In genomic region chr4:120731030-120731644, GRCm38 (mm10) we compare ENCODE assay signal across 7 mouse cellular contexts. TPM values are rescaled to one million over a fixed set of nuclear protein-coding genes. Genes with fewer than 3 reads are reported as not detected.
A peak's percentile ranks its signal among the peaks of the same experiment; 100 is the strongest.
DNase-seq lines count a peak whose midpoint lies in the region; ATAC-seq and TF ChIP-seq lines count a peak whose summit lies in the region.

No protein-coding gene starts in this region.

- peak overlapping the region; percentile 66 for H3K4me2 ChIP-seq in heart, postnatal 0 days (ENCODE audit: low read depth, low read length)

- WGBS in heart, postnatal 0 days, result under 1% methylated on average over 40 of the region's 40 CpGs

- peak; percentile 54 for DNase-seq in ES-E14 (ENCODE audit: low read depth, low spot score)
- DNase-seq in heart, postnatal 0 days (ENCODE audit: low spot score), result peak; percentile 47
- DNase-seq in kidney, postnatal 25 days, result peak; percentile 77 to 79
- DNase-seq in spleen, postnatal 14 days (ENCODE audit: low spot score in 2 of 2), result peak; percentile 43 to 44

- H3K4me1 ChIP-seq in ES-E14 (ENCODE audit: control insufficient read depth in 2 of 2, insufficient read depth in 2 of 2, low read length in 2 of 2, poor library complexity in 1 of 2), result peaks cover 3 to 8% of the 10 kb centered on the region in 2 experiments; a peak in 3 of 4 replicates
- H3K4me1 ChIP-seq in bone marrow macrophage, adult 2 months (ENCODE audit: control insufficient read depth, insufficient read depth, low read length), result peaks cover 4% of the 10 kb centered on the region; the same call in 1 of the 2 replicates
- H3K4me1 ChIP-seq in heart, postnatal 0 days (ENCODE audit: control insufficient read depth, insufficient read depth), result peaks cover 20% of the 10 kb centered on the region

- no peak for TF ChIP-seq CTCF in bone marrow macrophage, adult 2 months (IDR thresholded peaks at IDR 0.05; ENCODE audit: low read depth, low read length)
- TF ChIP-seq CTCF in heart, postnatal 0 days (IDR thresholded peaks at IDR 0.05; ENCODE audit: low read depth), result no peak

- TF ChIP-seq POLR2A in bone marrow macrophage, adult 2 months (IDR thresholded peaks at IDR 0.05; ENCODE audit: borderline replicate concordance, low read depth, low read length), result no peak

- peaks cover 21% of the 10 kb centered on the region for H3K27me3 ChIP-seq in heart, postnatal 0 days (ENCODE audit: control insufficient read depth, insufficient read depth, low read length)

- no peaks in the 10 kb centered on the region for H3K9me3 ChIP-seq in ES-E14 (ENCODE audit: control insufficient read depth, insufficient read depth, low read depth, low read length)
- no peaks in the 10 kb centered on the region for H3K9me3 ChIP-seq in heart, postnatal 0 days (replicated peaks; ENCODE audit: control insufficient read depth, low read length)

- peak overlapping the region; percentile 52 to 62 for H3K4me3 ChIP-seq in ES-E14 (ENCODE audit: insufficient read depth in 1 of 2, low read depth in 1 of 2, low read length in 2 of 2, poor library complexity in 1 of 2, severe bottlenecking in 1 of 2)
- peak overlapping the region; percentile 55 for H3K4me3 ChIP-seq in bone marrow macrophage, adult 2 months (ENCODE audit: insufficient read depth, low read length)
- H3K4me3 ChIP-seq in heart, postnatal 0 days (ENCODE audit: low read depth, low read length), result peak overlapping the region; percentile 47

- H3K36me3 ChIP-seq in ES-E14 (ENCODE audit: control insufficient read depth, insufficient read depth, low read length, poor library complexity, severe bottlenecking), result no peaks in the 10 kb centered on the region
- no peaks in the 10 kb centered on the region for H3K36me3 ChIP-seq in heart, postnatal 0 days (replicated peaks; ENCODE audit: control insufficient read depth, insufficient read depth, low read length)

- TF ChIP-seq EP300 in heart, postnatal 0 days (IDR thresholded peaks at IDR 0.05; ENCODE audit: low read depth), result no peak

- peak; percentile 77 for ATAC-seq in erythroblast, adult 5-6 weeks (replicated peaks; ENCODE audit: low FRiP score, poor library complexity, severe bottlenecking)
- ATAC-seq in heart, postnatal 0 days (ENCODE audit: insufficient read depth, low read depth), result peak; percentile 79
- peak; percentile 86 for ATAC-seq in megakaryocyte progenitor cell, adult 5-6 weeks (replicated peaks; ENCODE audit: poor library complexity)

- in situ Hi-C loops in ES-E14 (cut with MboI; ENCODE audit: low sequenced_read_pairs in 2 of 2, unreplicated experiment in 2 of 2), result no loop called here

- H3K9ac ChIP-seq in ES-E14 (ENCODE audit: insufficient read depth, low read depth, low read length, poor library complexity, severe bottlenecking), result no peak overlapping the region; the same call in 1 of the 2 replicates
- H3K9ac ChIP-seq in heart, postnatal 0 days (replicated peaks; ENCODE audit: low read depth, low read length), result peak overlapping the region; percentile 30

- H3K27ac ChIP-seq in ES-E14 (ENCODE audit: insufficient read depth, low read depth, low read length, poor library complexity, severe bottlenecking), result no peak overlapping the region
- no peak overlapping the region for H3K27ac ChIP-seq in bone marrow macrophage, adult 2 months (ENCODE audit: insufficient read depth, low read depth, low read length)
- H3K27ac ChIP-seq in heart, postnatal 0 days (ENCODE audit: low read depth), result no peak overlapping the region

TF ChIP-seq in ES-E14, 5 proteins besides CTCF, POLR2A, EP300 and RAD21:
- TF ChIP-seq ZNF384 (IDR thresholded peaks at IDR 0.05; ENCODE audit: low read depth, low read length), result no peak
- TF ChIP-seq HCFC1 (IDR thresholded peaks at IDR 0.05; ENCODE audit: borderline replicate concordance, insufficient read depth, low read length), result no peak
- TF ChIP-seq MAFK (IDR thresholded peaks at IDR 0.05; ENCODE audit: insufficient read depth, low read depth, low read length), result no peak
- no peak for TF ChIP-seq CHD2 (IDR thresholded peaks at IDR 0.05; ENCODE audit: low read depth, low read length)
- no peak for TF ChIP-seq ZC3H11A (IDR thresholded peaks at IDR 0.05; ENCODE audit: borderline replicate concordance, low read depth, low read length)

RNA-seq across cellular contexts. Expression of gene Kcnq4, which starts 17.3 kb away (rescaled TPM):
- total RNA-seq in ES-E14 (2012; rRNA removed), result 0.45 and 0.74 TPM in 2 replicates
- polyA plus RNA-seq in bone marrow macrophage, adult 2 months (2012; ENCODE audit: insufficient read depth, insufficient read length, missing spikeins), result not detected in 2 replicates
- not detected in 2 replicates for total RNA-seq in erythroblast, adult 5-6 weeks (2015; ENCODE audit: low replicate concordance)
- not detected in 2 replicates for total RNA-seq in erythroblast, adult 5-6 weeks (2017; ENCODE audit: low replicate concordance)
- 0.85 and 2.9 TPM in 2 replicates for total RNA-seq in heart, postnatal 0 days (2014; rRNA removed; ENCODE audit: low replicate concordance)
- polyA plus RNA-seq in heart, postnatal 0 days (2015; fragmentation: Nextera tagmentation; extraction: Ambion mirVana), result 0.57 and 0.78 TPM in 2 replicates
- total RNA-seq in megakaryocyte progenitor cell, adult 5-6 weeks (2015), result not detected in 2 replicates
- not detected in 2 replicates for total RNA-seq in megakaryocyte progenitor cell, adult 5-6 weeks (2017)
